ENCODE assay signal across 20 mouse cellular contexts in the genomic region with DNA sequence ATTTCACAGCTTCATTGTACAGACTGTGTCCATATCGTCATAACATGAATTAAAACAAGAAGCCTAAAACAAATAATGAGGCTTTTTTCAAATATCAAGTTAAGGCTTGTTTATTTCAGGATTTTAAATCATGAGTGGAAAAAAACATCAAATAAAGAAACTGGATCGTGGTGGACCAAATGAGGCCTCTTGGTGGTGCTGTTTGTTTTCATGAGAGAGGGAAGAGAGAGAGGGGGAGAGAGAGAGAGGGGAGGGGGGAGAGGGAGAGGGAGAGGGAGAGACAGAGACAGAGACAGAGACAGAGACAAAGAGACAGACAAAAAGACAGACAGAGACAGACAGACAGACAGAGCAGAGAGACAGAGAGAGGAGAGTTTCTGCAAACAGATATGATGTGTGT. TPM values are rescaled to one million over a fixed set of nuclear protein-coding genes. Genes with fewer than 3 reads are reported as not detected.
"Had no signal": no experiment of that assay in that cellular context is flagged by ENCODE, and none has a peak within 500 bp of the region (broad histone marks: within the 10 kb centered on the region; RNA-seq: fewer than 3 reads in every experiment).

No protein-coding gene starts in this region.

- H3K9ac ChIP-seq: limb, embryonic 12.5 days; liver, embryonic 13.5 days; liver, postnatal 0 days; lung, embryonic 15.5 days; midbrain, embryonic 12.5 days; neural tube, embryonic 12.5 days; stomach, embryonic 15.5 days had no signal

- H3K9me3 ChIP-seq: limb, embryonic 12.5 days; liver, embryonic 13.5 days; lung, embryonic 15.5 days; megakaryocyte, embryonic 14.5 days; midbrain, embryonic 12.5 days; neural tube, embryonic 12.5 days; stomach, embryonic 15.5 days had no signal

- H3K27ac ChIP-seq: limb, embryonic 12.5 days; liver, embryonic 13.5 days; lung, embryonic 15.5 days; macrophage; midbrain, embryonic 12.5 days; neural tube, embryonic 12.5 days; stomach, embryonic 15.5 days had no signal

- DNase-seq: kidney, adult 18-20 months; kidney, postnatal 14 days; layer of hippocampus, adult 9-11 months; liver; liver, embryonic 13.5 days; liver, postnatal 0 days; lung, postnatal 14 days; right cerebral cortex, postnatal 14 days; thymus, postnatal 4 days had no signal

- H3K27me3 ChIP-seq: limb, embryonic 12.5 days; liver, embryonic 13.5 days; lung, embryonic 15.5 days; megakaryocyte, embryonic 14.5 days; midbrain, embryonic 12.5 days; stomach, embryonic 15.5 days had no signal

- H3K4me1 ChIP-seq: limb, embryonic 12.5 days; liver, embryonic 13.5 days; lung, embryonic 15.5 days; megakaryocyte, embryonic 14.5 days; midbrain, embryonic 12.5 days; neural tube, embryonic 12.5 days; stomach, embryonic 15.5 days had no signal

- ATAC-seq: liver, postnatal 0 days had no signal

- H3K4me3 ChIP-seq: limb, embryonic 12.5 days; liver, embryonic 13.5 days; lung, embryonic 15.5 days; megakaryocyte, embryonic 14.5 days; midbrain, embryonic 12.5 days; neural tube, embryonic 12.5 days; stomach, embryonic 15.5 days had no signal

- H3K36me3 ChIP-seq: limb, embryonic 12.5 days; liver, embryonic 13.5 days; lung, embryonic 15.5 days; midbrain, embryonic 12.5 days; neural tube, embryonic 12.5 days; stomach, embryonic 15.5 days had no signal

- H3K4me2 ChIP-seq: limb, embryonic 12.5 days; liver, embryonic 13.5 days; lung, embryonic 15.5 days; midbrain, embryonic 12.5 days; neural tube, embryonic 12.5 days; stomach, embryonic 15.5 days had no signal

RNA-seq across cellular contexts. Expression of gene Wdr72, which starts 32.5 kb away (rescaled TPM):
- total RNA-seq: left cerebral cortex, postnatal 36 days; monocyte, adult 5-6 weeks; neutrophil, adult 5-6 weeks had no signal
- polyA plus RNA-seq: macrophage; spleen, adult 2 months had no signal
